Mouse (Mus musculus): ENCODE results near the gene Trmt1. TPM values are rescaled to one million over a fixed set of nuclear protein-coding genes. Genes with fewer than 3 reads are reported as not detected.

The Trmt1 gene
- polyA plus RNA-seq (2014; fragmentation: Illumina TruSeq; extraction: RNeasy Lipid Tissue Mini Kit (QIAGEN cat#74804); ENCODE audit: low read depth, low replicate concordance): 39.8 TPM

DNA sequence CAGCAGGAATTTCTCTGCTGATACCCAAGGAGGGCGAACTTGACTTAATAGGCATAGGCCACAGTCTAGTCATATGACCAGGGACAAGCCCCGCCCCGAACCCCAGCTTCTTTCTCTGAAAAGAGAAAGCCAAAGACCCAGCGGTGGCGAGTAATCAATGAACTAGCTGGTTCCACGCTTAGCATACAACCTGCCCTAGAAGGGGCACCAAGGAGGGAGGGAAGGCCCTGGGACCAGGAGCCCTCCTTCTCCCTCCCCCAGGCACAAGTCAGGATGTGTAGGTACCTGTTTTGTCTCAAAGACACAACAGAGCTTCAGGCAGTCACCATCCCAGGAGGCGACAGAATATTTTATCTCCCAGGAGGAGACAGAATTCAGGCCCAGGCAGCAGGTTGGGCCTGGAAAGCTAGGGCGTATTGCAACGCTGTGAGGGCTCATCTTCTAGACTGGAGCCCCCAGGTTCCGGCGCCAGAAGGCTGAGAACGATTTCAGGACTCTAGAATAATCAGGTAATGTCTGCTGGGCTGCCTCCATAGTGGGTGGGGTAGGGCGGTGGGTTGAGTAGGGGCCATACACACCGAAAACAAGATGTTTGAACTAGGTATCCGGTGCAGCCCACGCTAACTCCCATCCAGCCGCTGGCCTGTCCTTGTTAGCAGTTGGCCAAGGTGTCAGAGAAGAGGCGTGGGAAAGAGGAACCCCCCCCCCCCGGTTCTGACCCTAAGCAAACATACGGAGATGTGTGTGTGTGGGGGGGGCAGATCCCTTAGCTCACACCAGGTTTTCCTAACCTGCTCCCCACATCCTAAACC, at the start of gene Trmt1:
TSS of gene Trmt1 (plus strand) at position 117 of the 812 bp plus-strand sequence.

DNA sequence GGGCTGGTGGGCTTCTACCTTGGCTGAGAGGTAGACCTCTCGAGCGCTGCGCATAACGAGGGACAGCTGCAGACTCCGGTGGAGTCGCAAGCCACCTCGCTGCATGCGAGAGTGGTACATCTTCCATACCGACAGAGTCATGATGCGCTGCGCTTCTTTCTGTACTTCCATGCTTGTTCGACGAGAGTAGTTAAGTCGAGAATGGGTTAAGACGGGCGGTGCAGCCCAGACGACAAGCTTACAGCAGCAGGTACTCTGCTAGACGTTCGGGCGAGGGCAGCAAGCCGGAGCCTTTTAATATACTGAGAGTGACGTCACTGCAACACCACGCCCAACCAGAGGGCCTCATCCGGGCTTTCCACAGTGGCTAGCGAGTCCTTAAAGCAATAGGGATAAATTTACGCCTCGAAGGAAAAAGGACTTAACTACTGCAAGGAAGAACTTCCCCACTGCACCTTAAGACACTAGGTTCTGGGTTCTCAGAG, 23.5 kb upstream of the Trmt1 start, which contains the start of gene Ier2:
TSS of gene Ier2 (minus strand) at position 272 of the 485 bp plus-strand sequence.

GRCm38 (mm10) chr8:84687705-84688100, 1.6 kb downstream of the Trmt1 start, which contains the start of gene Nacc1:
Nacc1 (minus strand) TSS chr8:84687862.

GRCm38 (mm10) chr8:84700941-84701911, 15.1 kb downstream of the Trmt1 start, which contains the start of gene Lyl1:
Lyl1 (plus strand) TSS chr8:84701457.

GRCm38 (mm10) chr8:84722850-84723570, 36.9 kb downstream of the Trmt1 start, which contains the start of gene G430095P16Rik:
G430095P16Rik (plus strand) TSS chr8:84723007.

Other genes starting within 250 kb of the Trmt1 start
- 19.2 TPM for gene Ier2, start 23.5 kb upstream of the Trmt1 start, polyA plus RNA-seq (2014; fragmentation: Illumina TruSeq; extraction: RNeasy Lipid Tissue Mini Kit (QIAGEN cat#74804); ENCODE audit: low read depth, low replicate concordance)
- 25.1 TPM for gene Nacc1, start 1.6 kb downstream of the Trmt1 start, polyA plus RNA-seq (2014; fragmentation: Illumina TruSeq; extraction: RNeasy Lipid Tissue Mini Kit (QIAGEN cat#74804); ENCODE audit: low read depth, low replicate concordance)
- 3.0 TPM for gene Lyl1, start 15.2 kb downstream of the Trmt1 start, polyA plus RNA-seq (2014; fragmentation: Illumina TruSeq; extraction: RNeasy Lipid Tissue Mini Kit (QIAGEN cat#74804); ENCODE audit: low read depth, low replicate concordance)
- gene G430095P16Rik, start 36.7 kb downstream of the Trmt1 start, polyA plus RNA-seq (2014; fragmentation: Illumina TruSeq; extraction: RNeasy Lipid Tissue Mini Kit (QIAGEN cat#74804); ENCODE audit: low read depth, low replicate concordance): not detected
- 84.9 TPM for gene Nfix, start 114.0 kb downstream of the Trmt1 start, polyA plus RNA-seq (2014; fragmentation: Illumina TruSeq; extraction: RNeasy Lipid Tissue Mini Kit (QIAGEN cat#74804); ENCODE audit: low read depth, low replicate concordance)
- 14.0 TPM for gene Dand5, start 136.5 kb downstream of the Trmt1 start, polyA plus RNA-seq (2014; fragmentation: Illumina TruSeq; extraction: RNeasy Lipid Tissue Mini Kit (QIAGEN cat#74804); ENCODE audit: low read depth, low replicate concordance)
- gene Gadd45gip1, start 145.2 kb downstream of the Trmt1 start, polyA plus RNA-seq (2014; fragmentation: Illumina TruSeq; extraction: RNeasy Lipid Tissue Mini Kit (QIAGEN cat#74804); ENCODE audit: low read depth, low replicate concordance): 28.8 TPM
- gene Rad23a, start 154.4 kb downstream of the Trmt1 start, polyA plus RNA-seq (2014; fragmentation: Illumina TruSeq; extraction: RNeasy Lipid Tissue Mini Kit (QIAGEN cat#74804); ENCODE audit: low read depth, low replicate concordance): 101 TPM
- 330 TPM for gene Calr, start 160.6 kb downstream of the Trmt1 start, polyA plus RNA-seq (2014; fragmentation: Illumina TruSeq; extraction: RNeasy Lipid Tissue Mini Kit (QIAGEN cat#74804); ENCODE audit: low read depth, low replicate concordance)
- 26.7 TPM for gene Farsa, start 170.7 kb downstream of the Trmt1 start, polyA plus RNA-seq (2014; fragmentation: Illumina TruSeq; extraction: RNeasy Lipid Tissue Mini Kit (QIAGEN cat#74804); ENCODE audit: low read depth, low replicate concordance)
- 0.92 TPM for gene Syce2, start 185.8 kb downstream of the Trmt1 start, polyA plus RNA-seq (2014; fragmentation: Illumina TruSeq; extraction: RNeasy Lipid Tissue Mini Kit (QIAGEN cat#74804); ENCODE audit: low read depth, low replicate concordance)
- 84.6 TPM for gene Gcdh, start 207.6 kb downstream of the Trmt1 start, polyA plus RNA-seq (2014; fragmentation: Illumina TruSeq; extraction: RNeasy Lipid Tissue Mini Kit (QIAGEN cat#74804); ENCODE audit: low read depth, low replicate concordance)
- 0.29 TPM for gene Klf1, start 215.6 kb downstream of the Trmt1 start, polyA plus RNA-seq (2014; fragmentation: Illumina TruSeq; extraction: RNeasy Lipid Tissue Mini Kit (QIAGEN cat#74804); ENCODE audit: low read depth, low replicate concordance)
- 9.4 TPM for gene Dnase2a, start 222.3 kb downstream of the Trmt1 start, polyA plus RNA-seq (2014; fragmentation: Illumina TruSeq; extraction: RNeasy Lipid Tissue Mini Kit (QIAGEN cat#74804); ENCODE audit: low read depth, low replicate concordance)

Measured in heart, adult 10 weeks (tissue).